In the genomic region with DNA sequence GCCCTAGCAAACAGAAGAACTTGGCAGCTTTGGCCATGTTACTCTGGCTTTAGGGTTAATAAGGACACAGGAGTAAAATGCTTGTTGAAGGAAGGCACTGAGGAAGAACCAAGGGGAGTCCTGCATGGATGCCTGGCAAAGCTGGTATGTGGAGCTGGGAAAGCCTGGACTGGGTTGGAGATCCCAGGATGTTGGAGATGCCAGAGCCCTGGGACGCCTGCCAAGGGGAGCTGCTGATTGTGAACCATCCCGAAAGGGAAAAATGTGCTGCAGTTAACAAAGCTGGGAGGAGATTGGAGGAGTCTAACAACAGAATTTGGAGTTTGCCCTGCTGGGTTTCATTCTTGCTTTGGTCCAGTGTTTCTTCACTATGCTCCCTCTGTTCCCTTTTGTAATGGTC, we compare ENCODE assay signal across 9 mouse cellular contexts.
A peak's percentile ranks its signal among the peaks of the same experiment; 100 is the strongest.
DNase-seq lines count a peak whose midpoint lies in the region; TF ChIP-seq lines count a peak whose summit lies in the region.
"Had no signal": no experiment of that assay in that cellular context is flagged by ENCODE, and none has a peak within 500 bp of the region (broad histone marks: within the 10 kb centered on the region; RNA-seq: fewer than 3 reads in every experiment).

No protein-coding gene starts in this region.

- no peak for TF ChIP-seq POLR2A in thymus, adult 2 months (IDR thresholded peaks at IDR 0.05; ENCODE audit: control insufficient read depth, extremely low read depth, insufficient read depth, low read length, poor library complexity)

- H3K27ac ChIP-seq in thymus, adult 2 months (ENCODE audit: control insufficient read depth, insufficient read depth, low read length): no peak overlapping the region
- H3K27ac ChIP-seq: neural tube, embryonic 13.5 days had no signal

- no peak overlapping the region for H3K4me3 ChIP-seq in thymus, adult 2 months (ENCODE audit: control insufficient read depth, insufficient read depth, low read length)
- H3K4me3 ChIP-seq: neural tube, embryonic 13.5 days had no signal

- WGBS in thymus, adult 2 months: 98% methylated on average over 2 of the region's 2 CpGs

- no peaks in the 10 kb centered on the region for H3K36me3 ChIP-seq in thymus, adult 2 months (ENCODE audit: control insufficient read depth, insufficient read depth, low read length)
- H3K36me3 ChIP-seq: neural tube, embryonic 13.5 days had no signal

- TF ChIP-seq CTCF in thymus, adult 2 months (IDR thresholded peaks at IDR 0.05; ENCODE audit: borderline replicate concordance, control insufficient read depth, extremely low read depth, insufficient read depth, low read length, poor library complexity): no peak

- H3K27me3 ChIP-seq in thymus, adult 2 months (ENCODE audit: control insufficient read depth, insufficient read depth, low read length): no peaks in the 10 kb centered on the region
- H3K27me3 ChIP-seq: neural tube, embryonic 13.5 days had no signal

- H3K4me1 ChIP-seq in thymus, adult 2 months (replicated peaks; ENCODE audit: control insufficient read depth, insufficient read depth, low read length): peaks cover 2% of the 10 kb centered on the region; the same call in 1 of the 2 replicates
- H3K4me1 ChIP-seq: neural tube, embryonic 13.5 days had no signal

- DNase-seq in left cerebral cortex, adult 18-20 months (ENCODE audit: low spot score in 2 of 2): peak; percentile 34 to 45
- DNase-seq in left cerebral cortex, adult 11 months (ENCODE audit: low spot score): no peak
- DNase-seq in brain, adult 2 months (ENCODE audit: low read depth, low spot score): peak; percentile 93
- peak; percentile 53 for DNase-seq in heart, adult 8-10 months (ENCODE audit: low spot score)
- DNase-seq in layer of hippocampus, adult 9-11 months: peak; percentile 27
- peak; percentile 7 for DNase-seq in testis, postnatal 14 days (ENCODE audit: low spot score)
- DNase-seq in liver: no peak
- no peak for DNase-seq in thymus, adult 2 months

Comparison
In these comparisons a context has a peak if more than half of its experiments do, and no peak if none do; other contexts are left out.
1. DNase-seq: peak in left cerebral cortex, adult 18-20 months (2 of 2), brain, adult 2 months (single experiment), heart, adult 8-10 months (single experiment), layer of hippocampus, adult 9-11 months (single experiment) and testis, postnatal 14 days (single experiment); none in left cerebral cortex, adult 11 months (single experiment), liver (single experiment) and thymus, adult 2 months (single experiment).